Mouse (Mus musculus): ENCODE measurements around the gene Zdhhc13. TPM values are rescaled to one million over a fixed set of nuclear protein-coding genes. Genes with fewer than 3 reads are reported as not detected.

Gene Zdhhc13
- 8.0 and 9.0 TPM in 2 replicates for polyA plus RNA-seq (2012; rRNA removed)

GRCm38 (mm10) chr7:48788851-48789572 is at the start of gene Zdhhc13:
Gene Zdhhc13 (plus strand): TSS chr7:48789003.

GRCm38 (mm10) chr7:48847820-48848650 is 59.2 kb downstream of the Zdhhc13 start, which contains the start of gene Csrp3:
Gene Csrp3 (minus strand): TSS chr7:48848033.

Other genes with a start within 250 kb of the Zdhhc13 start
- gene Mrgprb2, start 230.9 kb upstream of the Zdhhc13 start, polyA plus RNA-seq (2012; rRNA removed) = 0.02 TPM in 1 of 2 replicates, not detected in the other
- gene Mrgprb3, start 145.2 kb upstream of the Zdhhc13 start, polyA plus RNA-seq (2012; rRNA removed) = not detected in 2 replicates
- 0.10 and 0.26 TPM in 2 replicates for gene Csrp3, start 59.0 kb downstream of the Zdhhc13 start, polyA plus RNA-seq (2012; rRNA removed)
- 9.9 and 11.0 TPM in 2 replicates for gene E2f8, start 92.6 kb downstream of the Zdhhc13 start, polyA plus RNA-seq (2012; rRNA removed)
- gene Nav2, start 119.7 kb downstream of the Zdhhc13 start, polyA plus RNA-seq (2012; rRNA removed) = 2.3 and 2.8 TPM in 2 replicates